In genomic region chr3:84324967-84325441, GRCm38 (mm10) we compare ENCODE assay signal across 10 mouse cellular contexts. TPM values are rescaled to one million over a fixed set of nuclear protein-coding genes. Genes with fewer than 3 reads are reported as not detected.
DNase-seq lines count a peak whose midpoint lies in the region; ATAC-seq and TF ChIP-seq lines count a peak whose summit lies in the region.
"Had no signal": no experiment of that assay in that cellular context is flagged by ENCODE, and none has a peak within 500 bp of the region (broad histone marks: within the 10 kb centered on the region; RNA-seq: fewer than 3 reads in every experiment).

No protein-coding gene starts in this region.

- no peaks in the 10 kb centered on the region for H3K27me3 ChIP-seq in ES-Bruce4 (ENCODE audit: control insufficient read depth, insufficient read depth, low read length, poor library complexity, severe bottlenecking)
- 0 out of 2 replicates have a peak, but pooled peaks cover 3% of the 10 kb centered on the region for H3K27me3 ChIP-seq in heart, embryonic 14.5 days (ENCODE audit: control insufficient read depth, insufficient read depth, low read length)
- H3K27me3 ChIP-seq in liver, postnatal 0 days (ENCODE audit: insufficient read depth, low read length) = no peaks in the 10 kb centered on the region
- no peaks in the 10 kb centered on the region for H3K27me3 ChIP-seq in forebrain, embryonic 13.5 days

- no peaks in the 10 kb centered on the region for H3K36me3 ChIP-seq in ES-Bruce4 (ENCODE audit: control insufficient read depth, insufficient read depth, low read length, poor library complexity, severe bottlenecking)
- H3K36me3 ChIP-seq in heart, embryonic 14.5 days (ENCODE audit: control insufficient read depth, insufficient read depth, low read length) = no peaks in the 10 kb centered on the region
- H3K36me3 ChIP-seq in liver, postnatal 0 days (replicated peaks; ENCODE audit: insufficient read depth, low read length) = no peaks in the 10 kb centered on the region
- H3K36me3 ChIP-seq in forebrain, embryonic 13.5 days (ENCODE audit: poor library complexity, severe bottlenecking) = no peaks in the 10 kb centered on the region

- TF ChIP-seq POLR2A in ES-Bruce4 (IDR thresholded peaks at IDR 0.05; ENCODE audit: insufficient read depth, low read length) = peak; percentile 27

- ATAC-seq in heart, embryonic 14.5 days (ENCODE audit: insufficient number of reproducible peaks, insufficient read depth, low FRiP score, low read depth) = 0 out of 2 replicates have a peak, but pooled peaks have one; percentile 25
- peak; percentile 98 for ATAC-seq in liver, postnatal 0 days
- no peak for ATAC-seq in forebrain, embryonic 13.5 days

- no peak for TF ChIP-seq CTCF in gastrocnemius, adult 2 months (IDR thresholded peaks at IDR 0.05)
- TF ChIP-seq CTCF in ES-Bruce4 (IDR thresholded peaks at IDR 0.05; ENCODE audit: low read depth, low read length) = no peak
- no peak for TF ChIP-seq CTCF in liver, postnatal 0 days (IDR thresholded peaks at IDR 0.05; ENCODE audit: low read depth)

- H3K9me3 ChIP-seq in ES-Bruce4 (replicated peaks; ENCODE audit: control insufficient read depth, insufficient read depth, low read length, poor library complexity, severe bottlenecking) = no peaks in the 10 kb centered on the region
- 0 out of 2 replicates have a peak, but pooled peaks cover 4% of the 10 kb centered on the region for H3K9me3 ChIP-seq in heart, embryonic 14.5 days (ENCODE audit: control insufficient read depth, low read length)
- no peaks in the 10 kb centered on the region for H3K9me3 ChIP-seq in liver, postnatal 0 days (ENCODE audit: low read length)
- no peaks in the 10 kb centered on the region for H3K9me3 ChIP-seq in forebrain, embryonic 13.5 days (replicated peaks)

- 65% methylated on average over 12 of the region's 12 CpGs for WGBS in heart, embryonic 14.5 days
- 62% methylated on average over 12 of the region's 12 CpGs for WGBS in liver, postnatal 0 days (ENCODE audit: insufficient replicate concordance)
- 91% methylated on average over 12 of the region's 12 CpGs for WGBS in forebrain, embryonic 13.5 days

- no peaks in the 10 kb centered on the region for H3K4me1 ChIP-seq in ES-Bruce4 (ENCODE audit: control insufficient read depth, insufficient read depth, low read length)
- H3K4me1 ChIP-seq in heart, embryonic 14.5 days (ENCODE audit: control insufficient read depth in 2 of 2, insufficient read depth in 2 of 2, low read length in 2 of 2) = peaks cover 2 to 10% of the 10 kb centered on the region in 2 experiments; a peak in 3 of 4 replicates
- peaks cover 11% of the 10 kb centered on the region for H3K4me1 ChIP-seq in liver, postnatal 0 days (ENCODE audit: insufficient read depth)
- H3K4me1 ChIP-seq in forebrain, embryonic 13.5 days = peaks cover 5% of the 10 kb centered on the region

- no peak overlapping the region for H3K4me3 ChIP-seq in gastrocnemius, adult 2 months
- H3K4me3 ChIP-seq in ES-Bruce4 (ENCODE audit: low read depth, low read length) = no peak overlapping the region
- no peak overlapping the region for H3K4me3 ChIP-seq in heart, embryonic 14.5 days (ENCODE audit: control insufficient read depth in 1 of 2, insufficient read depth in 1 of 2, low read depth in 1 of 2, low read length in 2 of 2)
- no peak overlapping the region for H3K4me3 ChIP-seq in liver, postnatal 0 days (ENCODE audit: low read depth, low read length)
- no peak overlapping the region for H3K4me3 ChIP-seq in forebrain, embryonic 13.5 days

- DNase-seq in gastrocnemius, adult 2 months = peak; percentile 37
- no peak for DNase-seq in gastrocnemius, postnatal 36 days
- DNase-seq in liver, postnatal 0 days = peak; percentile 78
- DNase-seq in B cell, adult 2 months = no peak
- no peak for DNase-seq in kidney, adult 8-10 months
- DNase-seq: left cerebral cortex, postnatal 4 days had no signal

- intact Hi-C loops in gastrocnemius, adult 2 months (cut with DNase I) = no loop called here
- intact Hi-C loops in gastrocnemius, postnatal 36 days (cut with DNase I) = no loop called here

- H3K4me2 ChIP-seq in heart, embryonic 14.5 days (ENCODE audit: low read length) = peak overlapping the region; percentile 1; the same call in 1 of the 2 replicates
- H3K4me2 ChIP-seq in liver, postnatal 0 days (ENCODE audit: low read depth, low read length) = no peak overlapping the region; the same call in 1 of the 2 replicates
- no peak overlapping the region for H3K4me2 ChIP-seq in forebrain, embryonic 13.5 days

- TF ChIP-seq EP300 in ES-Bruce4 (IDR thresholded peaks at IDR 0.05; ENCODE audit: insufficient read depth, low read depth, low read length) = no peak
- peak; percentile 93 for TF ChIP-seq EP300 in liver, postnatal 0 days (IDR thresholded peaks at IDR 0.05; ENCODE audit: low read depth)

- H3K9ac ChIP-seq in ES-Bruce4 (ENCODE audit: low read depth, poor library complexity, severe bottlenecking) = peak overlapping the region; percentile 49; the same call in 1 of the 2 replicates
- no peak overlapping the region for H3K9ac ChIP-seq in heart, embryonic 14.5 days (ENCODE audit: low read length)
- no peak overlapping the region for H3K9ac ChIP-seq in liver, postnatal 0 days (replicated peaks)
- no peak overlapping the region for H3K9ac ChIP-seq in forebrain, embryonic 13.5 days

- H3K27ac ChIP-seq in gastrocnemius, adult 2 months = no peak overlapping the region
- peak overlapping the region; percentile 77 for H3K27ac ChIP-seq in ES-Bruce4 (ENCODE audit: insufficient read depth, low read length)
- H3K27ac ChIP-seq in heart, embryonic 14.5 days (replicated peaks in 1 of 2; ENCODE audit: control insufficient read depth in 1 of 2, insufficient read depth in 1 of 2, low read depth in 2 of 2, low read length in 2 of 2) = no peak overlapping the region
- H3K27ac ChIP-seq in liver, postnatal 0 days (ENCODE audit: low read depth) = peak overlapping the region; percentile 81
- H3K27ac ChIP-seq in forebrain, embryonic 13.5 days = no peak overlapping the region

RNA-seq across cellular contexts. Expression of gene Trim2, which starts 18.3 kb away (rescaled TPM):
- 1 to 10 TPM; 1.2 to 2.0 TPM for total RNA-seq in gastrocnemius, adult 2 months (2021)
- 1 to 10 TPM; 2.7 to 3.3 TPM for total RNA-seq in gastrocnemius, postnatal 36 days (2021)
- polyA plus RNA-seq in ES-Bruce4 (2011; ENCODE audit: insufficient read depth, insufficient read length, low read depth, missing spikeins) = 11.4 and 12.8 TPM in 2 replicates
- polyA plus RNA-seq in heart, embryonic 14.5 days (2014; fragmentation: Nextera tagmentation; extraction: Ambion mirVana) = 8.5 and 9.3 TPM in 2 replicates
- polyA plus RNA-seq in liver, postnatal 0 days (2015; fragmentation: Nextera tagmentation; extraction: Ambion mirVana) = 2.7 and 2.9 TPM in 2 replicates
- polyA plus RNA-seq in forebrain, embryonic 13.5 days (2015; fragmentation: Nextera tagmentation; extraction: Ambion mirVana) = 130 and 138 TPM in 2 replicates
- total RNA-seq: monocyte, adult 5-6 weeks had no signal

Comparison
In these comparisons a context has a peak if more than half of its experiments do, and no peak if none do; other contexts are left out.
1. DNase-seq: peak in gastrocnemius, adult 2 months (single experiment) and liver, postnatal 0 days (single experiment); none in gastrocnemius, postnatal 36 days (0 of 2), B cell, adult 2 months (0 of 2) and kidney, adult 8-10 months (0 of 2).
2. H3K27ac ChIP-seq: peak in ES-Bruce4 (single experiment) and liver, postnatal 0 days (single experiment); none in gastrocnemius, adult 2 months (single experiment), heart, embryonic 14.5 days (0 of 2) and forebrain, embryonic 13.5 days (single experiment).